Mouse (Mus musculus) embryonic fibroblast, embryonic 13.5 days (primary cell): ENCODE data around the gene Rho.

ENCODE experiments used
- CTCF ChIP-seq: IDR thresholded peaks from 2 replicates; pipeline ENCODE4 v1.5.1; 2011; ENCODE audit warnings: mild to moderate bottlenecking, control low read depth, low read length, moderate library complexity, borderline replicate concordance; ENCODE audit not compliant: insufficient read depth
- POLR2A ChIP-seq: IDR thresholded peaks from 2 replicates; pipeline ENCODE4 v1.6.1; 2011; ENCODE audit warnings: low read depth, mild to moderate bottlenecking, control low read depth, low read length, moderate library complexity

- TF ChIP-seq CTCF (no peak), POLR2A (no peak)
Observed at GRCm38 (mm10) chr6:115919876-115920275, 11.7 kb upstream of the Rho start.
